Mouse (Mus musculus) embryonic facial prominence, embryonic 14.5 days (tissue): ENCODE data around the gene Col6a6. TPM values are rescaled to one million over a fixed set of nuclear protein-coding genes. Genes with fewer than 3 reads are reported as not detected.

Experiments
- ATAC-seq: fragments of 200-750 bp; cut with Nextera tagmentation; 2 replicates; pipeline ENCODE4 v1.8.0; 2017; ENCODE audit warnings: low read depth, moderate number of reproducible peaks, moderate TSS enrichment
- DNase-seq: peaks from one replicate; pipeline ENCODE4 v3.0.0-alpha.2; 2015; ENCODE audit warnings: low spot score
- H3K27ac ChIP-seq: fragments of 300-500 bp; sonication (generic); replicated peaks from 2 replicates; pipeline ENCODE4 v1.5.1; 2014; ENCODE audit warnings: low read depth, mild to moderate bottlenecking, low read length, moderate library complexity
- H3K27me3 ChIP-seq: fragments of 300-500 bp; sonication (generic); replicated peaks from 2 replicates; pipeline ENCODE4 v1.6.1; 2014; ENCODE audit warnings: low read length; ENCODE audit not compliant: control insufficient read depth, insufficient read depth
- H3K36me3 ChIP-seq: fragments of 300-500 bp; sonication (generic); 2 replicates; pipeline ENCODE4 v1.6.1; 2014; ENCODE audit warnings: low read length, mixed read lengths; ENCODE audit not compliant: control insufficient read depth, insufficient read depth
- H3K4me1 ChIP-seq: fragments of 300-500 bp; sonication (generic); 2 replicates; pipeline ENCODE4 v1.6.1; 2014; ENCODE audit warnings: antibody characterized with exemption, low read length; ENCODE audit not compliant: control insufficient read depth, insufficient read depth
- H3K4me2 ChIP-seq: fragments of 300-500 bp; sonication (generic); 2 replicates; pipeline ENCODE4 v1.6.1; 2014; ENCODE audit warnings: low read depth, mild to moderate bottlenecking, low read length, moderate library complexity, mixed read lengths
- H3K4me3 ChIP-seq: fragments of 300-500 bp; sonication (generic); 2 replicates; pipeline ENCODE4 v1.5.1; 2014; ENCODE audit warnings: low read depth, mild to moderate bottlenecking, low read length
- H3K9ac ChIP-seq: fragments of 300-500 bp; sonication (generic); 2 replicates; pipeline ENCODE4 v1.6.1; 2014; ENCODE audit warnings: low read depth, mild to moderate bottlenecking, low read length, moderate library complexity, mixed read lengths
- H3K9me3 ChIP-seq: fragments of 300-500 bp; sonication (generic); 2 replicates; pipeline ENCODE4 v1.6.1; 2016; ENCODE audit warnings: low read length; ENCODE audit not compliant: control insufficient read depth
- WGBS: fragments of 180-500 bp; shearing (Covaris S2); extraction: QIAGEN DNeasy Blood & Tissue Kit; methylation state at CpG from one replicate; pipeline ENCODE4 v1.1.7; 2014; 5-methylcytosine and 5-hydroxymethylcytosine counted together
- polyA plus RNA-seq: library from polyadenylated mRNA; unstranded; fragments of >200 nt; fragmentation: Nextera tagmentation; extraction: Ambion mirVana; gene quantifications from 2 replicates; pipeline ENCODE4 v1.2.1, GENCODE M21; 2014

The Col6a6 gene
- polyA plus RNA-seq, 1 experiment from 2014 or later: 8.0 TPM

GRCm38 (mm10) chr9:105745861-105746260 is 82.1 kb downstream of the Col6a6 start:
- no peak overlapping the region for H3K27ac ChIP-seq
- H3K36me3 ChIP-seq: no peaks in the 10 kb centered on the region
- H3K4me1 ChIP-seq: no peaks in the 10 kb centered on the region
- 0 out of 2 replicates have a peak, but pooled peaks cover 3% of the 10 kb centered on the region for H3K9me3 ChIP-seq
- H3K4me3 ChIP-seq: no peak overlapping the region
- no peak for DNase-seq
- H3K4me2 ChIP-seq: no peak overlapping the region
- H3K27me3 ChIP-seq: no peaks in the 10 kb centered on the region
- ATAC-seq: no peak
- no peak overlapping the region for H3K9ac ChIP-seq
- WGBS: 84% methylated on average over 3 of the region's 3 CpGs

GRCm38 (mm10) chr9:105740413-105740812 is 87.5 kb downstream of the Col6a6 start:
- Histone ChIP-seq H3K9me3 (no peaks in the 10 kb centered on the region), H3K4me1 (no peaks in the 10 kb centered on the region), H3K9ac (no peak overlapping the region), H3K36me3 (no peaks in the 10 kb centered on the region), H3K4me2 (no peak overlapping the region), H3K4me3 (no peak overlapping the region), H3K27ac (no peak overlapping the region), H3K27me3 (no peaks in the 10 kb centered on the region)
- 64% methylated on average over 2 of the region's 2 CpGs for WGBS
- ATAC-seq: no peak
- DNase-seq: no peak

GRCm38 (mm10) chr9:105739446-105739845 is 88.5 kb downstream of the Col6a6 start:
- H3K4me2 ChIP-seq: no peak overlapping the region
- H3K4me1 ChIP-seq: peaks cover 4% of the 10 kb centered on the region; the same call in 1 of the 2 replicates
- H3K27ac ChIP-seq: no peak overlapping the region
- H3K4me3 ChIP-seq: no peak overlapping the region
- ATAC-seq: no peak
- H3K36me3 ChIP-seq: no peaks in the 10 kb centered on the region
- 80% methylated on average over 9 of the region's 9 CpGs for WGBS
- no peaks in the 10 kb centered on the region for H3K27me3 ChIP-seq
- no peak for DNase-seq
- H3K9ac ChIP-seq: no peak overlapping the region
- H3K9me3 ChIP-seq: no peaks in the 10 kb centered on the region

- H3K27ac ChIP-seq: no peak overlapping the region
Measured at GRCm38 (mm10) chr9:105737448-105737847, 90.5 kb downstream of the Col6a6 start.

GRCm38 (mm10) chr9:105735195-105735594 is 92.8 kb downstream of the Col6a6 start:
- ATAC-seq (no peak), DNase-seq (peak; percentile 57)
- Histone ChIP-seq H3K4me1 (peaks cover 8% of the 10 kb centered on the region; the same call in 1 of the 2 replicates), H3K27me3 (no peaks in the 10 kb centered on the region), H3K4me2 (no peak overlapping the region), H3K36me3 (no peaks in the 10 kb centered on the region), H3K27ac (no peak overlapping the region), H3K9me3 (no peaks in the 10 kb centered on the region), H3K4me3 (no peak overlapping the region), H3K9ac (no peak overlapping the region)
- 69% methylated on average over 5 of the region's 5 CpGs for WGBS

More at GRCm38 (mm10) chr9:105737448-105737847, 90.5 kb downstream of the Col6a6 start:
- H3K9me3 ChIP-seq: no peaks in the 10 kb centered on the region
- no peaks in the 10 kb centered on the region for H3K27me3 ChIP-seq
- no peaks in the 10 kb centered on the region for H3K36me3 ChIP-seq
- no peak overlapping the region for H3K4me2 ChIP-seq
- H3K4me3 ChIP-seq: no peak overlapping the region
- WGBS: 43% methylated on average over 8 of the region's 8 CpGs
- H3K9ac ChIP-seq: no peak overlapping the region
- ATAC-seq: 0 out of 2 replicates have a peak, but pooled peaks have one; percentile 57
- peaks cover 5% of the 10 kb centered on the region; the same call in 1 of the 2 replicates for H3K4me1 ChIP-seq
- DNase-seq: peak; percentile 54

GRCm38 (mm10) chr9:105734651-105735050 is 93.3 kb downstream of the Col6a6 start:
- DNase-seq: no peak
- H3K27ac ChIP-seq: no peak overlapping the region

GRCm38 (mm10) chr9:105731976-105732375 is 96.0 kb downstream of the Col6a6 start:
- Histone ChIP-seq H3K9ac (no peak overlapping the region), H3K27me3 (no peaks in the 10 kb centered on the region), H3K9me3 (no peaks in the 10 kb centered on the region), H3K4me3 (no peak overlapping the region), H3K27ac (no peak overlapping the region), H3K4me2 (no peak overlapping the region), H3K36me3 (no peaks in the 10 kb centered on the region), H3K4me1 (peaks cover 8% of the 10 kb centered on the region; the same call in 1 of the 2 replicates)
- DNase-seq: peak; percentile 54
- no peak; the same call in 1 of the 2 replicates for ATAC-seq
- WGBS: 56% methylated on average over 7 of the region's 7 CpGs

More at GRCm38 (mm10) chr9:105734651-105735050, 93.3 kb downstream of the Col6a6 start:
- Histone ChIP-seq H3K4me3 (no peak overlapping the region), H3K4me1 (peaks cover 8% of the 10 kb centered on the region; the same call in 1 of the 2 replicates), H3K27me3 (no peaks in the 10 kb centered on the region), H3K4me2 (no peak overlapping the region), H3K9ac (no peak overlapping the region), H3K36me3 (no peaks in the 10 kb centered on the region), H3K9me3 (no peaks in the 10 kb centered on the region)
- 77% methylated on average over 2 of the region's 2 CpGs for WGBS
- ATAC-seq: no peak

- Histone ChIP-seq H3K4me3 (no peak overlapping the region), H3K36me3 (no peaks in the 10 kb centered on the region), H3K4me2 (no peak overlapping the region), H3K27ac (peak overlapping the region; percentile 52), H3K9me3 (no peaks in the 10 kb centered on the region), H3K27me3 (no peaks in the 10 kb centered on the region), H3K9ac (no peak overlapping the region), H3K4me1 (peaks cover 12% of the 10 kb centered on the region)
- no peak for DNase-seq
- 80% methylated on average over 4 of the region's 4 CpGs for WGBS
- ATAC-seq: no peak
Measured at GRCm38 (mm10) chr9:105720430-105720829, 107.5 kb downstream of the Col6a6 start.

- ATAC-seq (no peak), DNase-seq (peak; percentile 48)
- 43% methylated on average over 5 of the region's 5 CpGs for WGBS
- Histone ChIP-seq H3K27me3 (no peaks in the 10 kb centered on the region), H3K4me3 (no peak overlapping the region), H3K9ac (no peak overlapping the region), H3K36me3 (no peaks in the 10 kb centered on the region), H3K9me3 (no peaks in the 10 kb centered on the region), H3K4me1 (peaks cover 12% of the 10 kb centered on the region), H3K4me2 (no peak overlapping the region), H3K27ac (peak overlapping the region; percentile 52)
Measured at GRCm38 (mm10) chr9:105719851-105720395, 108.0 kb downstream of the Col6a6 start.
